Mouse (Mus musculus) erythroblast, embryonic 14.5 days (primary cell): Measurements from ENCODE around the gene Lama5.

Experiments
- GATA1 ChIP-seq: IDR thresholded peaks from 2 replicates; pipeline ENCODE4 v1.6.1; 2012; ENCODE audit warnings: low read length, inconsistent platforms, mixed read lengths
- TAL1 ChIP-seq: IDR thresholded peaks from 3 replicates; pipeline ENCODE4 v1.6.1; 2012; ENCODE audit warnings: low read length, inconsistent platforms, mixed read lengths

GRCm38 (mm10) chr2:180215011-180215461 lies 10.6 kb downstream of the Lama5 start:
- TF ChIP-seq TAL1 (no peak), GATA1 (no peak)
